Mouse (Mus musculus) urinary bladder, postnatal 36 days (tissue): ENCODE measurements at regions not wholly inside any gene's neighbourhood (a gene's known extent, or its start where the extent isn't known, plus 50 kb on each side); places are given as distances from the start of the nearest gene placed in this dataset.

Experiments
- DNase-seq, 2 experiments: peaks; one replicate each; pipeline ENCODE4 v3.0.0; 2022; ENCODE audit warnings: low spot score in 2 of 2, mixed read lengths in 1 of 2

DNA sequence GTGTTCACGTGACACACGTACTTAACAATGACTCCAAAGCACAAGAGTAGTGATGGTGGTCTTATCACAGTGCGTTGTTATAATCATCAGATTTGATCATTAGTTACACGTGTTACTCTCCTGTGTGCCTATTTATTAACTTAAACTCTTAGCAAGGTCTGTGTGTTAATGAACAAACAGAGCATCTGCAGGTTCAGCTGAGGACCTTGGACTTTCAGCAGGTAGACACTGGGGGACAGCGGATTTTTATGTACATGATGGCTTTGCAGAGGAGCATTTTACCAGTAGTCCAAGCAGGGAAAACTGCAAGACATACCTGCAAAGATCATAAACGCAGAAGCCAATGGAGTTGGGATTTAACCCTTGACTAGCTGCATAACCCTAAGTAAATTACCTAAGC, 211.7 kb upstream of the Ntm start:
- no peak for DNase-seq

DNA sequence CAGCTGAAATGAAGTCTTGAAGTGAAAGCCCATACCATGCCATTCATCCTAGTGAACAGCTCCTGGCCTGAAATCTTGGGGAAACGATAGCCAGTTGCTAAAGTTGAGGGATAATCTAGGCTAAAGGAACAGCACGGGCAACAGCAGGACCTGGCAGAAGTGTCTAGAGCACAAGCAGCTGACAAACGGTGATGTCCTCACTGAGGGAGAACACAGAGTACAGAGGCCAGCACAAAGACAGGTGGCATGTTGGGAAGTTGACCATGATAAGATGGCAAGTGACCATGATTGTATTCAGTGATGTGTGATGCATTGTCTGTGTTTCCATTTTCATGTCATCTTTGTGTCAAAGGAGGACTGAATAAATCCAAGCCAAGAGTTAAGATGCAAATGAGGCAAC, 212.4 kb upstream of the Ntm start:
- DNase-seq: no peak

DNA sequence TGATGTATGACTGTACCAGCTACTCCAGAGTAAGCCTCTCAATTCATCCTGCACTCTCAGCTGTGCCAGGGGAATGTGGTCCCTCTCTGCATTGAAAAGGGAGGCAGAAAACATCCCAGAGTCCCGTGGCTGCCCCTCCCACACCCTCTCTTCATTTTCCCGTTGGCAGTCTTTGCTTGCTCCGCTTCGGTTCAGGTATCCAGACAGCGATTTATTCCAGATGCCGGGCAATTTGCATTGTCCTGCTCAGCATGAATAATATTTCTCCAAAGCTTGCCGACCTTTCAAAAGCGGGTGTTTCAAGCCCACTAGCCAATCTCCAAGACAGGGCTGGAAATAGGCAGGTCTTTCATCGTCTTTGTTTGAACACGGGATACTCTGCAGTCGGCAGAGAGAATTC, 220.5 kb upstream of the Ntm start:
- DNase-seq: no peak

DNA sequence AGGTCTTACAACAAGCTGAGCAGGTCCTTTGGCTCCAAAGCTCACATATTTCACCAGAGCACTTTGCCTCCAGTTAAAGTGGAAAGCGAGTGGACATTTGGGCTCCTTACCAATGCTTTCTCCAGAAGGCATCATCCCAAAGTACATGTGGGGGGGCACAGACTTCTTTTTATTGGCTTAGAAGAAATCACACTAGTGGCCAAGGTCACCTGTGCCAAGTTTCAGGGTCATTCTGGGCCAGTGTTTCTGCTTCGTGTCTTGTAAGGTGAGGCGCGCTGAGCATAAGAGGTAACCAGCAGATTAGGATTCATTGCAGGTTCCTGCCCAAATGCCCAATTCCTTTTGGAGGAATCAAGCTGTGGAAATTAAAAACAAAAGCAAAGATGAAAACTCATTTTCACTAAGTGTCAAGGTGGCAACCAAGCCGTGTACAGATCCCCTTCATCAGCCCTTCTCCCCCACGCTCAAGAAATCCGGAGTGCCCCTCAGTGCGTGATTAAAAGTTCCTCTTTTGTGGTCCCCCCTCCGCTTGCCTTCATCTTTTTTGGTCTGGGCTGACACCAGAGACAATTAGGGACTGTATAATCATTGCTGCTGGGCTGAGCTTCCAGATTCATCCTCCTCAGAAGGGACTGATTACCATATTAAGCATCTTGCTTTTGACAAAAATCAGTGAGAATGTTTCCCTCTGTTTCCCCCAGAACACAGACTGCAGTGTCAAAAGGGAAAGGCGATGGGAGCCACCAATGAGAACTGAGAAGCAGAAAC, 222.2 kb upstream of the Ntm start:
- no peak for DNase-seq

DNA sequence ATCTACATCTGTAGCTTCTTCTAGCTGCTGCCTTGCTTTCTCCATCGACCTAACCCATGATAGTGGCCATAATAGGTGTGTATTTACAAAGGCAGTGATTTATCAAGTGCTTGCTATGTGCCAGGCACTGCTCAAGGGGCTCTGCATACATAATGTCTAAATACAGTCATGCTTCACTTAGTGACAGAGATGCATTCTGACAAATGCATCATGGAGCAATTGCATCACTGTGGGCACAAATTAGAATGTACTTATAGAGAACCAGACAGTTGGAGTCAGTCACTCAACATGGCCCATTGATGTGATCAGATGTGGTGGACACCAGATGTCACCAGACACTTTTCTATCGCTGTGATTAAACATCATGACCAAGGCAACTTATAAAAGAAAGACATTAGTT, 223.3 kb upstream of the Ntm start:
- no peak for DNase-seq

DNA sequence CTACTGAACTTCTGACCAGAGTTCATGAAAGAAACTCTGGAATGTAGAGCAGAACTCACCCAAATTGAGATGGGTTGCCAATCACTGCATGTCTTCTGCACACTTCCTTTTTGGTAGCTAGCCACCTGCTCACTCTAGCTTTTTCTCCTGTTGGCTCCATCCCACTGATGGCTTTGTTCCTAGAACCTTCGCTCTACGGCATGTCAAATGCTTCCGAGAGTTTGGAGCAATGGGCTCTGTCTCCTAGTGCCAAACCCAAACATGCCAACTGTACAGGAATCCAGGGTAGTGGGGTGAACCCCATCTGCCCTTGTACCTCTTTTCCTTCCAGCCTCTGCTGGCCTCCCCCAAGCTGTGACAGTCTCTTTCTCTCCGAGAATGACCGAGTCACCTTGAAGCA, 227.1 kb upstream of the Ntm start:
- DNase-seq: no peak

DNA sequence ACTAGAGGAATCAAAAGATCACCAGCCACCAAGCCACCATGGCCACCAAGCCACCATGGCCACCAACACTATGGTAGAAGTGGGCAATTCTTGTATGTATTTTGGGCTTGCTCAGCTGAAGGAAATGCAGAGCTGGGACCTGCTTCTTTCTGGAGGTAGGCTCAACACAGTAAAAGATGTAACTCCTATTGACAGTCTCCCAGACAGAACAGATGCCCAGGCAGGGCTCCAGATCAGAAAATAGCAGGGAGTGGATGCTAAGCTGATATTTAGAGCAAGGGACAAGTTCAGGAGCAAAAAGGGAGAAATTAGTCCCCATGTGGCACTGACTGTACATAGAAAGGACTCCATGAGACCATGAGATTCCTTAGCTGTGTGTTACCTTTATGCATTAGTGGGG, 228.2 kb upstream of the Ntm start:
- DNase-seq: no peak

DNA sequence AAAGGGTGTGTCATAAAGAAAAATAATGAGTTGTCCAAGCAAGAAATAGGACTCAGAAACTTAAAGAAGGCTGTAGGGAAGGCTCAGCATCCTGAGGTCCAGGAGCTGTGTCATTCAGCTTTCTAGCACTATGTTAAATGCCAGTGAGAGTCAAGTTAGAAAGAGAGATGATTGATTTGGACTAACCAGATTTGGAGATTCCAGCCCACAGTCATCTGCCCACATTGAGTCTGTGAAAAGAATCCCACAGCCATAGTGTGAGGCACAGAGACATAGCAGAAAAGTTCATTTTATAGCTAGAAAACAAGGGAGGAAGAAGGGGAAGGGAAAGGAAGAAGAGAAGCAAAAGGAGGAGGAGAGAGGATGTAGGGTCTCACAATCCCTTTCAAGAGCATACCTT, 229.0 kb upstream of the Ntm start:
- DNase-seq: no peak

DNA sequence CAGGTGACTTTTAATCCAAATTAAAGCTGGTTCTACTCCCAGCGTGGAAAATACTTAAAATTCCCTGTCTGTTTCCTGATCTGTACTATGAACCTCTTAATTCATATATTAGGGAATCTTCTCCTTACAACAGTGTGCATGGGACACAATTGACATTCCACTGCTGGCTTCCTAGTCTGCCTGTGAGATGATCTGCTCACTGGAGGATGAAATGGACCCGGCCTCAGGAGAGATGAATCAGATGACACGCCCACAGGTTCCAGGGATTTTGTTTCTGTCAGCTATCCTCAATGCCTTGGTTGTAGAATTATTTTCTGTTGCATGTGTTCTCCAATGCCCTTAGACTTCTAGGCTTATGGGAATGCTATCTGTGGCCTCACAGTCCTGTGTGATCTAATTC, 231.9 kb upstream of the Ntm start:
- no peak for DNase-seq

DNA sequence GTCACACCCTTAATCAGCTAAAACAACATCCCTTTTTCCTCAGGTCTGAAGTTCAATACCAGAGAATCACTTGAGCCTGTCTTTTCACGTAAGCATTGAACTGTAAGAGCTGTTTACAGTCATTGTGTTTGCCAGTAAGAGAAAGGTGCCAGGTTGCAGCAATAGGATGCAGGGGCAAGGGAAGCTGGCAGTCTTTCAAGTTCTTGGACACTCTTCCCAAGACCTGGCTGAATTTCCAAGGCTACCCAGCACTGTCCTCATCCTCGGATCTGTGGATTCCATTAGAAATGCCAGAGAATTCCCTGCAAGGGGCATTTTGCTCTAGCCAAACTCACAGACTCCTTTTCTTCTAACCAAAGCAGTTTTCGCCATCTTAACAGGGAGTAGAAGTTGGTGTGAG, 224.5 kb upstream of the Snx19 start:
- no peak for DNase-seq

DNA sequence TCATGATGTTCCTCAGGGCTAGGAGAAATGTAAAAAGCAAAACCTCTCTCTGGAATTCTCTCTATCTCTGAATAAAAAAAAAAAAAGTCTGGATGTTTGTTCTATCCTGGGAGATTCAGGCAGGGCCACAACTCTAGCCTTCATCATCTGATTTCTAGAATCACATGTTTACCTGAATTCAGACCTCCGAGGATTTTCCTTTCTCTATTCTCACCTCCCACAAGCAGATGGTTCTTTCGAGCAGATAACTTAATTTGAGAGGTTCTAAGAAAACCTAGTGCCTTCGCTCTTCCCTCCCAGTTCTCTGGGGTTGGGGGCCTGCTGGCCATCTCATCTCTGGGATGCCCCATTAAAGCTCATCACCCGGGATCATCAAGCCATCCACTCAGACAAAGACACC, 219.3 kb upstream of the Snx19 start:
- DNase-seq: no peak

DNA sequence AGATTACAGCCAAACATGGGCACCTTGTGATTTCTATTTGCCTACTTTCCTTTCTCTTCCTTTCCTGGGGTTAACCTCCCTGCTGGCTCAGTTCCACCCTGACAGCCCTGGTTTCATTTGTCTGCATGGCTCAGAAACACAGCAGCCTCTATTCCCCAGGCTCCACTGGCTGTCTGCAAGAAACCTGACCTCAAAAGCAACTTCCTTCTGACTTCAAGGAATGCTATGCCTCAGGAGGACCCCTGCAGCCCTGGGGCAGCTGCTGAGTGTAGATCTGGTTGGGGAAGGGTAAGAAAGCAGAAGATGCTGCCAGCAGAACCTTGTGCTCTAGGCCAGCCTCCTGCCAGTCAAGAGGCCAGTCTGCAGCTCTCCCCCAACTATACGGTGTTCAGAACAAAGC, 217.1 kb upstream of the Snx19 start:
- DNase-seq: no peak

DNA sequence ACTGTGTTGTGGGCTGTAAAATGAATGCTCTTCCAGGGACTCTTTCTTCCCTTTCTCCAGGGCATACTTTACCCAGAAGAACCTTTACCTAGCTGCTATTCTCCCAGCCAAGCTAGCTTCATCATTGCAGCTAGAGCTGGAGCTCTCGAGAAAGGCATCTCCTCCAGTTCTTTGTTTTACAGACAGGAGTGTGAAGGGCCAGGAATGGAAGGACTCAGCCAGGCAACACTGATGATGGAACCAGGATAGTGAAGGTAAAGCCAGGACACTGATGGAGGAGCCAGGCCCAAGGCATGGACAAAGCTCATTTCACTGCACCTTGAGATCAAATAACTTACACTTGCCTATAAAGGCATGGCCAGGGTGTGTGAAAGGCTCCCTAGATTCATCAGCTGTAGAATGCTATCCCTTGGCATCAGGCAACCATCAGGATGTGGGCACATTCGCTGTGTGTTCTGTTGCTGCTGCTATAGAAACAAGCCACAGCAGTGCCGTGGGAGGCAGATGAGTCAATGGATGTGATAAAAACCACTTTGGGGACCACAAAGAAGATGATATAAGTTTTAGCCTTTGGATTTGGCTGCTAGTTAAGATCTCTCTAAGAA, 214.3 kb upstream of the Snx19 start:
- no peak for DNase-seq

DNA sequence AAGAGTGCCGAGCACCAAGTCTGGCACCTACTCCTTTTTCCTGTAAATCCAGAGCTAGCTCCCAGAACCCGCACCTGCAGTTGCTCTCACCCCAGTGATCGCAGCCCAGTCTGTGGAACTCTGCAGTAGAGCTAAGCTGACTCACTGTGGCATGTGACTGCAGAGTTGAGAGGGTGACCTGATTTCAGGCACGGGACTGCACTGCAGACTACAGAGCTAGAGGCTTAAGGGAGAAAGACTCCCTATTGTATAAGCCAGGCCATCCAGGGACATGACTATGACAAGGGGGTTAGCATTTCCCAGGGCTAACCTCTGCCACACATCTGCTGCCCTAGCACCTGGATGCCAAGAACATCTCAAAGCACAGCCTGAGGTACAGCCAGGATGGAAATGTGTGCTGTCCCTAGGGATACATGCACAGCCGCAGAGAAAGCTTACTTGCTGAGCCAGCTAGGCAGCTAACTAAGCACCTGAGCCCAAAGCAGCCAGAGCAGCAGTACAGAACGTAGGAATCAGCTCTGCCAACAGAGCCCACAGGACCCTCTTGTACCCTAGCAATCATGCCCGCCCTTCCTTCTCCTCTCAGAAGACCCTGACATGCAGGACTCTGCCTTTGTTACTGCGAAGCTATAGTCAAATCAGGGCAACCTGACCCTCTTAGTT, 192.3 kb upstream of the Snx19 start:
- no peak for DNase-seq

DNA sequence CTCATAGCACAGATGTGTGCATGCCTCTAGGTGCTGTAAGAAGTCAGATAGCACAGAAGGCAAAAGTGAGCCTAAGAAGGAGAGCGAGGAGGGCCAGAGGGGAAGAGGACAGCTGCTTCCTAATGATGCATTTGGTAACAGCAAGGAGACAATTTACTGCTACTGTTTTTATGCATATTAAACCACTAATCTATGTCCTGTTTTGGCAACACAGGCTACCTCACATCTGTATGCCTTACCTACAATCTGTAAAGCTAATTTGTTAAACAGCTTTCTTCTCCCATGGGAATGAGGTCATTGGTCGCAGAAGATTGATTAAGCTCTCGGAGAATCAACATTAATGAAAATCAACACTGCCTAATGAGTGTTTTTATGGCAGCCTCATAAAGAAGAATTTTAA, 191.1 kb upstream of the Snx19 start:
- DNase-seq: no peak

DNA sequence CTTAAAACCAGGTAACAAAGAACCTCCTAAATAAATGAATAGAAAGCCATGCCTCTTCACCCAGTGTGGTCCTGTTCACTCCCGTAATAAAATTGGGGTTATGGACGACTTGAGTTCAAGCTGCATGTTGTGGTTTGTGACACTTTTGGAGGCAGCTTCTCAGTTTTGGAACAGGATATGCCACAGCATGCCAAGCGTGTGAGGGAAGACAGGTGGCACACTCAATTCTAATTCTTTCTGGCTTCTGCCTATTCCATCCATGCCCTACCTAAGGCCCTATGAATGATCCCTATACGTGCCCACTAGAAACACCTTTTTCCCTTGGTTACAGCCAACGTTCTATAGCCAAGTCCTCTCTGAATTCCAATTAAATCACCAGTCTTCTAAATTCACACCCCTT, 184.8 kb upstream of the Snx19 start:
- no peak for DNase-seq

DNA sequence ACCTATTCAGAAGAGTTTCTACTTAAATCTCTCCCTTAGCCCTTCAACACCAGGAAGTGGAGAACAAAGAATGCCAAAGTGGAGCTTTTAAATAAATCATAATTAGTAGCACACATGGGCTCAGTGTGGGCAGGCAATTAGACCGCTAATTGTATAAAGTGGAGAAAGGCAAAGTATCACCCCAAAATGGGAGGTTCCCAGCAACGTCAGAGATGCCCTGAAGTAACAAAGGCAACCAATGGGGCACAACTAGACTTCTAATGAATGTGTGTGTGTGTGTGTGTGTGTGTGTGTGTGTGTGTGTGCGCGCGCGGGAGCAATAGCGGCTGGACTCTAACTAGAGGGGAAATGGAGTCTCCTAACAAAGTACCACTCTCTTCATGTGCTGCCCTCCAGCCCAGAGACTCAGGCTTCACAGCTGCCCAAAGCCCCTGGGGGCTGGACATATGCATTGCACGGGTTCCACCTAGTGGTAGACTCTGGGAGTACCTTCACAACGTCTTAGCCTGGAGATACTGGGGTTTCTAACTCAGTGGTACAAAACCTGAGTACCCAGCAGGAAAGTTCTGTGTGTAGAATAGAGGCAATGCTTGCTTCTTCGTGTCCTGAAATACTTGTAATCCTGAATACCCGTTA, 162.3 kb upstream of the Snx19 start:
- peak in 1 of 2 experiments; percentile 21 for DNase-seq

DNA sequence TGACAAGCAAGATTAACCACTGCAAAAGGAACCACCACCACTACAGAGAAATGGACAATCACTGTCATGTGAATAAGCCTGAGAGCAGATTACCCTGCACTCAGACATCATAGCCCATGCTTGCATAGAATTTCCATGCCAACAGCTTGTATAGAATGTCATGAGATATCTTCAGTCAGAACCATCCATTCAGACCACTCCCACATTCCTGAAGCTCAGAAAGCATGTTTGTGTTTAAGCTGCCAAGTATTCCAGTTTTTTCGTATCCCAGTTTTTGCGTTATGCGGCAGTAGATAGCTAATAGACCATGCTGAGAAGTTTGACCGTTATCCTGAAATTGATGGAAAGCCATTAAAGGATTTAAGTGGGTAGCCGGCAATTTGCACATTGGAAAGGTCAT, 155.8 kb upstream of the Snx19 start:
- DNase-seq: no peak

DNA sequence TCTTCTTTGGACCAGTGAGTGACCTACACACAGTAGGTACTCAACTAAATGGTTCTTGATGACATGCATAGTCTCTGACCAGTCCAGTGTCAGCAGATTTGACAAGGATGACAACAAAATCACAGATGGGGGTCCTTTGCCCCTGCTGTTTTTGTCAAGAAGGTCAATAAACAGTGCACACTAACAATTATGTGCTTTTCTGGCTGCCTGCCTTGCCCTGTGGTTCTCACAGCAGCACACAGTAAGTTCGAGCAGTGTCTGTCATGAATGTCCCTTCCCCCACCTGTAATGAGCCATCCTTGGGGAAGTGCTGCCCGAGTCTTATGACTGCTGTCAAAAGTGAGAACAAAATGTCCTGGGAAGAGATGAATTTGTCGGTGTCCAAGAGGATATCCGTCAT, 153.1 kb upstream of the Snx19 start:
- no peak for DNase-seq

DNA sequence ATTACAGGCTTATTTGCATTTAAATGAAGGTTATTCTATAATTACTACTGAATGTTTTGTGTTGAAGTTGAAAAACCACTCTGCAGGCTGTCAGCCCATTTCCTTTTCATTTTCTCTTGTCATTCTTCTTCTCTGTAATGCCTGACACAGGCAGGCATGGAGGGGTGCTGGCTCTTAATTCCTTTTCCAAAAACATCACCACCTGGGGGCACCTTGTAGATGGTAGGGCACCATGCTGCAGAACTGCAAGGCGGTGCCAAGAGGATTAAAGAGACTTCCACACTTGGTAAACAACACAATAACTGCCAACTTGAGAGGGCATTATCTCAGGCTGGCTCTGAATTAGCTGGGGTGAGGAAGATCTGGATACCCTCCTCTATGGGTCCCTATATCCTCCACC, 148.7 kb upstream of the Snx19 start:
- DNase-seq: no peak

DNA sequence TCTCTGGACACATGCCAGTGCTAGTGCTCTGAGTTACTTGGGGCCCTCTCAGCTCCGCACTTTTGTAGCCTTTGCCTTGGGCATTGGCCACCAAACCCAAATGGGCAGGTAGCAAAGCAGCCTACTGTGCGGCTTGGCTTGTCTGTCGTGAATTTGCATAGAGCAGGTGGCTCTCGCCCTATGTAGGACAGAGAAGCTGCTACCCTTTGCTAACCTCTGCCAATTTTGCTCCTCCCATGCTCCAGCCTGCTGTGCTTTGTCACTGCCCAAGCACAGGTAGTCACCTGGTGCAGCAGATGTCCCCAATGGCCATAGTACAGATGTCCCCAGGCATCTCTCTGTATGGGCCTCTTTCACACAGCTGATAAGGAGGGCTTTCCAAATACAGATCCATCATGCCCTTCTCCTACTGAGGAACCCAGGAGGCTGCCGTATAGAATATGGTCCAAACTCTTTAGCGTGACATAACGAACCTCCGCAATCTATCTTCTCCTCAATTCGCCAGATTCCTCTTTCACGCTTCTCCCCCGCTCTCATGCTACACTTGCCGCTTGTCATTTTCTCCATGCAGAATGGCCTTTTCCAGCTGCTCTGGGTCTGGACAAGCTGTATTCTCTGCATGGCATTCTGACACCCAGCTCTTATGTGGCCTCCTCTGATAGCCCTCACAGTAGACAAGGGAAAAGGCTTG, 143.7 kb upstream of the Snx19 start:
- no peak for DNase-seq

DNA sequence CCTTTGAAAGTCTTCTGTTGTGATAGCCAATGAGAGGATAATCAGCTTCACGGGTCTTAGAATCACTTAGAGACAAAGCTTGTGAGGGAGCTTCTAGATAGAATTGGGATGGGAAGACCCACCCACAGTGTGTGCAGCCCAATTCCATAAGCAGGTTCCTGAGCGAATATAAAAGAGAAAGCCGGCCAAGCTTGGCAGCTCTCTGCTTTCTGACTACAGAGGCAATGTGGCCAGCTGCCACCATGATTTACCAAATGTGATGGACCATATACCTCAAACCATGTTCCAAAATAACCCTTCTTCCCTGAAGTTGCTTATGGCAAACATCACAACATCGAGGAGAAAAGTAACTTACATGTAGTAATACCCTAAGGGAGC, 143.1 kb upstream of the Snx19 start:
- DNase-seq: no peak
